Mouse (Mus musculus) cerebellum, adult 2 months (tissue): ENCODE measurements at regions not wholly inside any gene's neighbourhood (a gene's known extent, or its start where the extent isn't known, plus 50 kb on each side); places are given as distances from the start of the nearest gene placed in this dataset.
"Not testable (repeated sequence)": the region's sequence is repeated elsewhere in the genome, so short reads cannot be mapped to it uniquely, and the experiment has no call there.

Experiments
- DNase-seq, 2 experiments: peaks; one replicate each; pipeline ENCODE4 v3.0.0; 2021
- H3K27ac ChIP-seq: fragments of 200-500 bp; 2 replicates; pipeline ENCODE4 v1.5.1; 2012; ENCODE audit warnings: low read length, control low read depth, inconsistent platforms; ENCODE audit not compliant: insufficient read depth
- H3K27me3 ChIP-seq: fragments of 200-500 bp; 2 replicates; pipeline ENCODE4 v1.6.1; 2012; ENCODE audit warnings: inconsistent platforms, mild to moderate bottlenecking, low read length, moderate library complexity; ENCODE audit not compliant: control insufficient read depth, insufficient read depth
- H3K4me1 ChIP-seq: fragments of 200-500 bp; 2 replicates; pipeline ENCODE4 v1.6.1; 2011; ENCODE audit warnings: low read length; ENCODE audit not compliant: control insufficient read depth, insufficient read depth
- H3K4me3 ChIP-seq: fragments of 200-500 bp; replicated peaks from 2 replicates; pipeline ENCODE3; 2011; ENCODE audit warnings: mild to moderate bottlenecking, low read depth, low read length, control low read depth; ENCODE audit not compliant: insufficient read depth
- CTCF ChIP-seq: fragments of 200-500 bp; IDR thresholded peaks from 2 replicates; pipeline ENCODE4 v1.5.1; 2011; ENCODE audit warnings: low read depth, mild to moderate bottlenecking, control low read depth, low read length, moderate library complexity, borderline replicate concordance; ENCODE audit not compliant: insufficient read depth
- POLR2A ChIP-seq: fragments of 200-500 bp; IDR thresholded peaks from 2 replicates; pipeline ENCODE4 v1.6.1; 2011; ENCODE audit warnings: low read length, control low read depth, borderline replicate concordance; ENCODE audit not compliant: insufficient read depth
- WGBS: fragments of 180-500 bp; shearing (Covaris S2); methylation state at CpG from one replicate; pipeline ENCODE4 v1.1.7; 2018; 5-methylcytosine and 5-hydroxymethylcytosine counted together

GRCm38 (mm10) chr8:37154946-37155345 is 161.5 kb downstream of the AI429214 start:
- Histone ChIP-seq H3K4me1 (no peaks in the 10 kb centered on the region), H3K27me3 (no peaks in the 10 kb centered on the region), H3K4me3 (no peak overlapping the region), H3K27ac (no peak overlapping the region)
- TF ChIP-seq CTCF, result no peak
- TF ChIP-seq POLR2A, result no peak
- no peak for DNase-seq
- WGBS, result 89% methylated on average over 8 of the region's 8 CpGs

- 6% methylated on average over 9 of the region's 9 CpGs for WGBS
- Histone ChIP-seq H3K27ac (no peak overlapping the region), H3K4me3 (no peak overlapping the region), H3K4me1 (no peaks in the 10 kb centered on the region), H3K27me3 (no peaks in the 10 kb centered on the region)
- TF ChIP-seq CTCF, result peak; percentile 74
- no peak for TF ChIP-seq POLR2A
- peak; percentile 40 to 49 for DNase-seq
Observed at GRCm38 (mm10) chr8:37159481-37159880, 166.1 kb downstream of the AI429214 start.

GRCm38 (mm10) chr8:37196859-37197258 is 203.5 kb downstream of the AI429214 start:
- no peak for DNase-seq
- 89% methylated on average over 1 of the region's 1 CpGs for WGBS
- Histone ChIP-seq H3K27ac (no peak overlapping the region), H3K4me3 (no peak overlapping the region), H3K4me1 (no peaks in the 10 kb centered on the region), H3K27me3 (no peaks in the 10 kb centered on the region)
- TF ChIP-seq CTCF, result no peak
- no peak for TF ChIP-seq POLR2A

- WGBS, result 75% methylated on average over 4 of the region's 4 CpGs
- TF ChIP-seq CTCF (no peak), POLR2A (no peak)
- Histone ChIP-seq H3K27ac (no peak overlapping the region), H3K4me1 (no peaks in the 10 kb centered on the region), H3K4me3 (no peak overlapping the region), H3K27me3 (no peaks in the 10 kb centered on the region; the same call in 1 of the 2 replicates)
- DNase-seq, result no peak
Observed at GRCm38 (mm10) chr8:37215894-37216293, 222.5 kb downstream of the AI429214 start.

GRCm38 (mm10) chr8:37227091-37227490 is 233.7 kb downstream of the AI429214 start:
- TF ChIP-seq CTCF, result no peak
- no peak for TF ChIP-seq POLR2A
- no peak for DNase-seq
- Histone ChIP-seq H3K27ac (no peak overlapping the region), H3K4me3 (no peak overlapping the region), H3K4me1 (no peaks in the 10 kb centered on the region), H3K27me3 (no peaks in the 10 kb centered on the region; the same call in 1 of the 2 replicates)
- 30% methylated on average over 2 of the region's 2 CpGs for WGBS

GRCm38 (mm10) chr8:37237306-37237705 is 243.9 kb downstream of the AI429214 start:
- Histone ChIP-seq H3K27ac (no peak overlapping the region), H3K27me3 (no peaks in the 10 kb centered on the region), H3K4me1 (no peaks in the 10 kb centered on the region), H3K4me3 (no peak overlapping the region)
- peak; percentile 10 to 23 for DNase-seq
- 22% methylated on average over 2 of the region's 2 CpGs for WGBS
- TF ChIP-seq POLR2A (no peak), CTCF (no peak)

GRCm38 (mm10) chr8:37239354-37239753 is 245.9 kb downstream of the AI429214 start:
- Histone ChIP-seq H3K4me3 (no peak overlapping the region), H3K4me1 (no peaks in the 10 kb centered on the region), H3K27ac (no peak overlapping the region), H3K27me3 (no peaks in the 10 kb centered on the region)
- peak in 1 of 2 experiments; percentile 4 for DNase-seq
- no peak for TF ChIP-seq POLR2A
- TF ChIP-seq CTCF, result no peak

GRCm38 (mm10) chr8:37251234-37251633 is 257.8 kb downstream of the AI429214 start:
- not testable (repeated sequence) for H3K4me3 ChIP-seq, H3K4me1 ChIP-seq, H3K27ac ChIP-seq, DNase-seq, H3K27me3 ChIP-seq
- WGBS, result 85% methylated on average over 7 of the region's 7 CpGs

- H3K27me3 ChIP-seq, result no peaks in the 10 kb centered on the region
- H3K27ac ChIP-seq, result no peak overlapping the region
- DNase-seq, result peak in 1 of 2 experiments; percentile 4
- no peak overlapping the region for H3K4me3 ChIP-seq
- H3K4me1 ChIP-seq, result peaks cover 4% of the 10 kb centered on the region; the same call in 1 of the 2 replicates
- no peak for TF ChIP-seq CTCF
- TF ChIP-seq POLR2A, result no peak
- WGBS, result 19% methylated on average over 7 of the region's 7 CpGs
Observed at GRCm38 (mm10) chr8:37291069-37291850, 297.9 kb downstream of the AI429214 start.
